Mouse (Mus musculus): Measurements from ENCODE around the gene Traf7.

DNA sequence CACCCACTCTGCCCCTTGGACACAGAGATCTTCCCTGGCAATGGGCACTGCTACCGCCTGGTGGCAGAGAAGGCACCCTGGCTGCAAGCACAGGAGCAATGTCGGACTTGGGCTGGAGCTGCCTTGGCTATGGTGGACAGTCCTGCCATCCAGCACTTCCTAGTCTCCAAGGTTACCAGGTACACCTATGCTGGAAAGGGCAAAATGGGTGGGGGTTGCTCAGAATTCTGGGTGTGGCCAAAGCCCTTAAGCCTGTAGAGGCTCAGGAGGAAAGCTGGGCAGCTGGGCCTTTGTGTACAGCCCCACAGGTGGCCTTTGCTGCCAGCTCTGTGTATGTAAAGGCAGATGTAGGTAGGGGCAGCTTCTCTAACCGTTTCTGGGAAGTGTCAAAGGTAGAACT is 38.1 kb upstream of the Traf7 start:
- TF ChIP-seq POLR2A (IDR thresholded peaks at IDR 0.05; ENCODE audit: low read depth, low read length) (no peak), CTCF (IDR thresholded peaks at IDR 0.05; ENCODE audit: borderline replicate concordance, insufficient read depth, low read length) (no peak)

Data from embryonic fibroblast, embryonic 13.5 days (primary cell).